Mouse (Mus musculus): Measurements from ENCODE around the gene Kif14. TPM values are rescaled to one million over a fixed set of nuclear protein-coding genes. Genes with fewer than 3 reads are reported as not detected.

Gene Kif14
- 4.7 and 6.7 TPM in 2 replicates for polyA plus RNA-seq (2015; fragmentation: Nextera tagmentation; extraction: Ambion mirVana)

DNA sequence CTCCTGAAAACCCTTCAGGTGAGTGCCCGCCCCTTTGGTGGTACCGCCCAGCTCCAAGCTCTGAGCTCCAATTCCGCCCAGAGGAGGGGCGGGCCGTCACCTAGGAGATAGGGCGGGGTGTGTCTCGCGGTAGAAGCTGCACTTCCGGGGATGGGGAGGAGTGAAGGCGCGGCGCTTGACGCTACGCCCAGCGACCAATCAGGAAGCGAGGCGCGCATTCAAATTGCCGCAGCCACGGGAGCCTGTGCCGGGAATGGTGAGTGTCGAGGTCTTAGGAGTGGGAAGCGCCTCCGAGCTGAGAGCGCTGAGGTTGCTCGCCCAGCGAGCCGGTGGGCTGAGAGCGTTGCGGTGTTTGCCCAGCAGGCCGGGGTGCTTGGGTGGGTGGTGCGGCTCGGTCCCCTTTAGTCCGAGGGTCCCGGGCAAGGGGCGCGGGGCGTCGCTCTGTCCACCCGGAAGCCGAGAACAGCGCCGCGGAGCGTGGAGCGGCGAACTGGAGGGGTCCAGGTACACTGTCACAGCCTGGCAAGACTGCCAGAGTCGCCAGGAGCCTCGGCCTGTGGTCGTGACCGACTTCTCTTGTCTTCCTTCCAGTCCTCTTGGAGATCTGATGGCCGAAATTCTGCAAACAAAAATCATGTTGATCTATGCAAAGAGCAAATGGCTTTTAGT is at the start of gene Kif14:
Kif14 (plus strand) TSS at position 201 of the 669 bp plus-strand sequence.
- Histone ChIP-seq H3K4me2 (replicated peaks; ENCODE audit: low read depth, low read length) (peak within 1 kb of the TSS; percentile 98), H3K27ac (ENCODE audit: low read length) (no peak within 1 kb of the TSS), H3K4me3 (ENCODE audit: low read length) (peak within 1 kb of the TSS; percentile 79), H3K27me3 (ENCODE audit: insufficient read depth, low read length) (no peaks in the 10 kb centered on the region), H3K4me1 (ENCODE audit: insufficient read depth, low read length) (peaks cover 20% of the 10 kb centered on the region), H3K9me3 (ENCODE audit: low read length) (no peaks in the 10 kb centered on the region), H3K36me3 (ENCODE audit: insufficient read depth, low read length) (peaks cover 15% of the 10 kb centered on the region; the same call in 1 of the 2 replicates), H3K9ac (replicated peaks; ENCODE audit: low read length) (peak within 1 kb of the TSS; percentile 80)
- peak; percentile 99 for ATAC-seq (ENCODE audit: low FRiP score, low TSS enrichment)
- WGBS: under 1% methylated on average over 52 of the region's 52 CpGs

DNA sequence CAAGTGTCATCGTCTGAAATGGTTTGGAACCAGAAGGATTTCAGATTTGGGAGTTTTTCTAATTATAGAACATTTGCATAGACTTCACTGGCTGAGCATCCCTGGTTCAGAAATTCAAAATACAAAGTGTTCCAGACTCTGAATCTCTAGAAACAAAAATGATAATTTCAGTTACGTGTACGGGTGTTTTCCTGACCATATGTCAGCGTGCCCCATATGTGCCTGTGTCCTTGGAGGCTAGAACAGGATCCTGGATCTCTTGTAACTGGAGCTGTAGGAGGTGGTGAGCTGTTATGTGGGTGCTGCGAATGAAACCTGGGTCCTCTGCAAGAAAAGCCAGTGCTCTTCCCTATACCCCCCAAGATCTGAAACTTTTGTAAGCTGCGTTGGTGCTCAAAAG is 47.8 kb upstream of the Kif14 start:
- H3K36me3 ChIP-seq (ENCODE audit: insufficient read depth, low read length): 0 out of 2 replicates have a peak, but pooled peaks cover 3% of the 10 kb centered on the region
- 93% methylated on average over 6 of the region's 6 CpGs for WGBS
- ATAC-seq (ENCODE audit: low FRiP score, low TSS enrichment): no peak
- H3K27ac ChIP-seq (ENCODE audit: low read length): no peak overlapping the region
- no peak overlapping the region for H3K9ac ChIP-seq (replicated peaks; ENCODE audit: low read length)
- H3K4me2 ChIP-seq (replicated peaks; ENCODE audit: low read depth, low read length): no peak overlapping the region
- no peaks in the 10 kb centered on the region for H3K9me3 ChIP-seq (ENCODE audit: low read length)
- H3K27me3 ChIP-seq (ENCODE audit: insufficient read depth, low read length): no peaks in the 10 kb centered on the region
- H3K4me1 ChIP-seq (ENCODE audit: insufficient read depth, low read length): no peaks in the 10 kb centered on the region
- H3K4me3 ChIP-seq (ENCODE audit: low read length): no peak overlapping the region

DNA sequence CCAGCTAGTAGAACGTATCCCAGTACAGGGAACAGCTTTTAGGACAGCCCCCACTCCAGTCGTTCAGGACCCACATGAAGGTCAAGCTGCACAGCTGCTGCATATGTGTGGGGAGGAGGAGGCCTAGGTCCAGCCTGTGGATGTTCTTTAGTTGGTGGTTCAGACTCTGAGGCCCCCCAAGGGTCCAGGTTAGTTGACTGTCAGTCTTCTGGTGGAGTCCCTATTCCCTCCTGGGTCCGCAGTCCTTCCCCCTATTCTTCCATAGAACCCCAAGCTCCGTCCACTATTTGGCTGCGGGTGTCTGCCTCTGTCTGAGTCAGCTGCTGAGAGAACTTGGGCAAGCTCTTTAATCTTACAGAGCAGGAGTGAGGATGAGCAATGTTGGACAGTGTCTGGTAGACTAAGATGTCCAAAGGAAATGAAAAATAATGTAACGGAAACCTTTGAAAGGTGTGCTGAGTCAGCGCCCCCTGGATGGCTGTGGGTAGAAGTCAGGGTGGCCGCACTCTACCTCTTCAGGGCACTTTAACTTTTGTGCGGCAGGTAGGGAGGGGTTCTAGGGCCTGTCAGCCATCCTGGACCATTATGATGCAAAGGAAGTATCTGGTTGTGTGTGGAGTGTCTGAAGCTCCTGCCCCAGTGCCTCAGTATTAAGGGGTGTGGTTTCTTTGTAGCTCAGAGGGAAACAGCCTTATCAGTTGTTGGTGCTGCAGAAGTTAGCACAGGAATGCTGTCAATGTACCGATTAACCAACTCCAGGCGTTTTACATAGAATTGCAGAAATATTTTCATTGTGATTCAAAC is 38.8 kb upstream of the Kif14 start:
- Histone ChIP-seq H3K4me1 (ENCODE audit: insufficient read depth, low read length) (peaks cover 7% of the 10 kb centered on the region), H3K27ac (ENCODE audit: low read length) (no peak overlapping the region), H3K4me3 (ENCODE audit: low read length) (no peak overlapping the region), H3K9ac (replicated peaks; ENCODE audit: low read length) (no peak overlapping the region), H3K9me3 (ENCODE audit: low read length) (no peaks in the 10 kb centered on the region), H3K36me3 (ENCODE audit: insufficient read depth, low read length) (peaks cover 2% of the 10 kb centered on the region; the same call in 1 of the 2 replicates), H3K4me2 (replicated peaks; ENCODE audit: low read depth, low read length) (no peak overlapping the region), H3K27me3 (ENCODE audit: insufficient read depth, low read length) (no peaks in the 10 kb centered on the region)
- WGBS: 77% methylated on average over 11 of the region's 11 CpGs
- no peak for ATAC-seq (ENCODE audit: low FRiP score, low TSS enrichment)

DNA sequence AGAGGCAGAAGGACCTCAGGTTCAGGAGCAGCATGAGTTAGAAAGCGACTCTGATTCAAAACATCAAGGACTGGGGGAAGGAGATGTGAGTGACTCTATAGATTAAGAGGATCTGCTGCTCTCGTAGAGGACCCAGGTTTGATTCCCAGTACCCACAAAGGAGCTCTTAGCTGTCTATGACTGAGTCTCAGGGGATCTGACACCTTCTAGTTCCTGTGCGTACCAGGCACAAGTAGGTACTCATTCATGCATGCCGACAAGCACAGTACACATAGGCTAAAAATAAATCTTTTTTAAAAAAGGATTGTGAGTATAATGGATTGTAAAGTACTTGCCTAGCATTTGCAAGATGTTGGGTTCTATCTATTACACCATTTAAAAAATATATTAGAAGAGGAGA is 37.2 kb upstream of the Kif14 start:
- Histone ChIP-seq H3K4me1 (ENCODE audit: insufficient read depth, low read length) (peaks cover 7% of the 10 kb centered on the region), H3K4me3 (ENCODE audit: low read length) (no peak overlapping the region), H3K27me3 (ENCODE audit: insufficient read depth, low read length) (no peaks in the 10 kb centered on the region), H3K4me2 (replicated peaks; ENCODE audit: low read depth, low read length) (no peak overlapping the region), H3K9me3 (ENCODE audit: low read length) (no peaks in the 10 kb centered on the region), H3K27ac (ENCODE audit: low read length) (no peak overlapping the region), H3K9ac (replicated peaks; ENCODE audit: low read length) (no peak overlapping the region), H3K36me3 (ENCODE audit: insufficient read depth, low read length) (peaks cover 10% of the 10 kb centered on the region)
- ATAC-seq (ENCODE audit: low FRiP score, low TSS enrichment): no peak
- WGBS: 77% methylated on average over 4 of the region's 4 CpGs

DNA sequence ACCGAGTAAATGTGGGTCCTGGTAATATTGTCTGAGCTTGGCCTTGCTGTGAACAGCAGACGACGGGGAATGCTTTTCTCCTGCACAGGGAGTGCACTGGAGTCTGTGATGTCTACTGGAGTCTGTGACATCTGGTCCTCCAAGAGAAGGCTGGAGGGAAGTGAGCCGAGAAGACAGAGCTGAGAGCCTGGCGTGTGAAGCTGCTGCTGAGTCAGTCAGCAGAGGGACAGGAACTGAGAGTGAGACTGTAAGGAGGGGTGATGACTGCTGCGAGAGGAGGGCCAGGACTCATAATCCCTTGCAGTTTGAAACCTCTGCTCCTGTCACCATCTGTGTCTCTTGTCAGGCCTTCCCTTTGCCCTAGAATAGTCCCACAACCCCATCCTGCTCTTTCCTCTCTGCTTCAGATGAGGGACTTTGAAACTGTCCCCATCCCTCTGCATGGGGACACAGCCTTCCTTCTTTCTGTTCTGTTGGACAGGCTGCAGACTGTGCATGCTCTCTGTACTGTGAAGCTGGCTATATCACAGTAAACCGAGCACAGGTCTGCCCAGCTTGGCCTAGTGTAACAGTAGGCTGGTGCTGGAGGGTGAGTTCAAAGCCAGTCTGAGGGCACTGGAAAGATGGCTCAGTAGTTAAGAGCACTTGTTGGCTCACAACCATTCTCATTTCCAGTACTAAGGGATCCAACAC is 35.9 kb upstream of the Kif14 start:
- Histone ChIP-seq H3K9ac (replicated peaks; ENCODE audit: low read length) (no peak overlapping the region), H3K36me3 (ENCODE audit: insufficient read depth, low read length) (peaks cover 12% of the 10 kb centered on the region), H3K4me1 (ENCODE audit: insufficient read depth, low read length) (peaks cover 7% of the 10 kb centered on the region), H3K27me3 (ENCODE audit: insufficient read depth, low read length) (no peaks in the 10 kb centered on the region), H3K27ac (ENCODE audit: low read length) (no peak overlapping the region), H3K9me3 (ENCODE audit: low read length) (no peaks in the 10 kb centered on the region), H3K4me2 (replicated peaks; ENCODE audit: low read depth, low read length) (no peak overlapping the region), H3K4me3 (ENCODE audit: low read length) (no peak overlapping the region)
- 46% methylated on average over 7 of the region's 7 CpGs for WGBS
- ATAC-seq (ENCODE audit: low FRiP score, low TSS enrichment): no peak

DNA sequence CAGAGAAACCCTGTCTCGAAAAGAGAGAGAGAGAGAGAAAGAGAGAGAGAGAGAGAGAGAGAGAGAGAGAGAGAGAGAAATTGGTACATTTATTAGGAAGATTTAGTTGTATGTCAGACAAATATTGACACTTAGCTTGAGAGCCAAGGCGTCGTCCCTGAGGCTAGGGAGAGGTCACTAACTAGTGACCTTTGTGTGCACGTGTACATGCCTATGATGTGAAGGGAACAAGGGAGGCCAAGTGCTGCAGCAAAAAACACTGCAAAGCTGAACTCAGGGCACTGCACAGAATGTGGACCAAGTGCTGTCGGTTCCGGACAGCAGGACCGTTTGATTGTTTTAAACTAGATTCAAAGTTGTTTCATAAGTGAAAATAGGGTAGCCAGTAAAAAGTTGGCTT is 25.4 kb upstream of the Kif14 start:
- 78% methylated on average over 7 of the region's 7 CpGs for WGBS

DNA sequence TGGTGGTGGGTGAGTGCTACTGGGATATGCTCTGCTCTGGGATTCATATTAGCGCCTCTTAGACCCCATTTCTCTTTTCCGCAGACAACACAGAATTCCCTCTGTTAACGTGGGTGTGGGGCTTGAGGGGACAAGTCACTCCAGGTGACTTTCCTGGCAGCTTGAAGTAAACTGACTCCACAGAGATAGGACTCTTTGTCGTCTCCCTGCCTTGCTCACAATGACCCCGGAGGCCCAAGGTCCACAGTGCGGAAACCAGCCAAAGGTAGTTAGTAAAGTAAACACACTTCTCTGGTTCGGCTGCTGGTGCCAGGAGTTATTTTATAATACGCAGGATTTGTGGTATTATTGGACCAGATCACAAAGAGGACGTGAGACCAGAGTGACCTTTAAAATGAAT is 23.3 kb upstream of the Kif14 start:
- peaks cover 14% of the 10 kb centered on the region for H3K4me1 ChIP-seq (ENCODE audit: insufficient read depth, low read length)
- H3K36me3 ChIP-seq (ENCODE audit: insufficient read depth, low read length): peaks cover 4% of the 10 kb centered on the region; the same call in 1 of the 2 replicates
- H3K9me3 ChIP-seq (ENCODE audit: low read length): no peaks in the 10 kb centered on the region
- H3K4me2 ChIP-seq (replicated peaks; ENCODE audit: low read depth, low read length): no peak overlapping the region
- no peak overlapping the region for H3K9ac ChIP-seq (replicated peaks; ENCODE audit: low read length)
- no peak for ATAC-seq (ENCODE audit: low FRiP score, low TSS enrichment)
- 54% methylated on average over 9 of the region's 9 CpGs for whole genome bisulfite sequencing
- H3K4me3 ChIP-seq (ENCODE audit: low read length): no peak overlapping the region
- no peaks in the 10 kb centered on the region for H3K27me3 ChIP-seq (ENCODE audit: insufficient read depth, low read length)
- H3K27ac ChIP-seq (ENCODE audit: low read length): no peak overlapping the region

More for the DNA sequence above, 25.4 kb upstream of the Kif14 start:
- ATAC-seq (ENCODE audit: low FRiP score, low TSS enrichment): no peak
- Histone ChIP-seq H3K27me3 (ENCODE audit: insufficient read depth, low read length) (no peaks in the 10 kb centered on the region), H3K4me2 (replicated peaks; ENCODE audit: low read depth, low read length) (no peak overlapping the region), H3K4me1 (ENCODE audit: insufficient read depth, low read length) (peaks cover 14% of the 10 kb centered on the region), H3K27ac (ENCODE audit: low read length) (no peak overlapping the region), H3K4me3 (ENCODE audit: low read length) (no peak overlapping the region), H3K36me3 (ENCODE audit: insufficient read depth, low read length) (peaks cover 7% of the 10 kb centered on the region; the same call in 1 of the 2 replicates), H3K9me3 (ENCODE audit: low read length) (no peaks in the 10 kb centered on the region), H3K9ac (replicated peaks; ENCODE audit: low read length) (no peak overlapping the region)

DNA sequence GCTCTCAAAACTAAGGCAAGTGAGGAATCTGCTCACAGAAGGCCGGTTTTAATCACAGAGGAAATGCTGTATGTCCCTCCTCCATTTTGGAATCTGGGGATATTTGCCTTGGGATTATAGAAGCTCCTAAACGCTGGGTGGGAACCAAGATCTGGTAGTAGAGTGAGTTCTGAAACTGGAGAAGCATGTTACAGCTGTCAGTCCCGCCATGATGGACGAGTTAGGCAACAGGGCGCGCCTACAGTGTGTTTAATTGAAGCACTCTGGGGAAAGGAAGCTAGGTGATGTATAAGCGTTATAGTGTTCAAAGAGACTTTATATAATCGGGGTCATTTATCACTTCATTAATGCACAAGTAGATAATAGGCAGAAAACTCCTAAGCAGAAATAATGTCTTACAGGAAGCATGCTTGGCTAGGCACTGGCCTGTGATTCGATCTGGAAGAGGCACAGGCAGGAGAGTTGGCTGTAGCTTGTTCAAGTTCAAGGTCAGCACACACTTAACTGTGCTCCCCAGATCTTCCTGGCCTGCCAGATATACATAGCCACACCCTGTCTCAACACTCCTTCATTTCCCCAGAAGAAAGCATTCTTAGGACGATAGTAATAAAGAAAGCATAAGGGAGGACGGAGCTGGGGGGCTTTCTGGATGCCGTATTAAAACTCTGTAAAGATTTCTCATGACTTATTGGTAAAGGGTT is 21.4 kb upstream of the Kif14 start:
- H3K27ac ChIP-seq (ENCODE audit: low read length): no peak overlapping the region
- H3K4me1 ChIP-seq (ENCODE audit: insufficient read depth, low read length): peaks cover 14% of the 10 kb centered on the region
- H3K4me2 ChIP-seq (replicated peaks; ENCODE audit: low read depth, low read length): no peak overlapping the region
- 59% methylated on average over 12 of the region's 12 CpGs for WGBS
- peaks cover 2% of the 10 kb centered on the region; the same call in 1 of the 2 replicates for H3K36me3 ChIP-seq (ENCODE audit: insufficient read depth, low read length)
- no peak overlapping the region for H3K9ac ChIP-seq (replicated peaks; ENCODE audit: low read length)
- no peak overlapping the region for H3K4me3 ChIP-seq (ENCODE audit: low read length)
- no peaks in the 10 kb centered on the region for H3K27me3 ChIP-seq (ENCODE audit: insufficient read depth, low read length)
- H3K9me3 ChIP-seq (ENCODE audit: low read length): no peaks in the 10 kb centered on the region
- ATAC-seq (ENCODE audit: low FRiP score, low TSS enrichment): 0 out of 2 replicates have a peak, but pooled peaks have one; percentile 29

DNA sequence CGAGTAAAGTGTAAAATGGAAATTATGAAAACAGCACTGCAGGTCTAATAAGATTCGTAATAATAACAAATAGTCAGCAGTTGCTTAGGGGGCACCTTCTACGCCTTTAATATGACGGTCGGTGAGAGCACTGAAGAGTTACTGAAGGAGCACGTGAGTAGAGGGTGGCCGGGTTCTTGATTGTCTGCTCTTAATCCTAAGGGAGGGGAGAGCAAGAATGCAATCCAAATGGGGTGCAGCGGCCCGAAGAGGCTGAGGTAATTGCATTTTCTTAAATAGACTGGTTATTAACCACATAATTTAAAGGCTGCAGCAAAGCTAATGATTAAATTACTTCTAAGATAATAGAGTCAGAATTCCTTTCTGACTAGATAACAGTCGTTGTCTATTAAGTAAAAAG is 19.2 kb upstream of the Kif14 start:
- Histone ChIP-seq H3K4me1 (ENCODE audit: insufficient read depth, low read length) (peaks cover 14% of the 10 kb centered on the region), H3K4me2 (replicated peaks; ENCODE audit: low read depth, low read length) (no peak overlapping the region), H3K9me3 (ENCODE audit: low read length) (no peaks in the 10 kb centered on the region), H3K4me3 (ENCODE audit: low read length) (no peak overlapping the region), H3K27ac (ENCODE audit: low read length) (no peak overlapping the region), H3K36me3 (ENCODE audit: insufficient read depth, low read length) (no peaks in the 10 kb centered on the region), H3K9ac (replicated peaks; ENCODE audit: low read length) (no peak overlapping the region), H3K27me3 (ENCODE audit: insufficient read depth, low read length) (no peaks in the 10 kb centered on the region)
- 59% methylated on average over 10 of the region's 10 CpGs for WGBS
- peak; percentile 76 for ATAC-seq (ENCODE audit: low FRiP score, low TSS enrichment)
